Mouse (Mus musculus) liver, adult 2 months (tissue): ENCODE data around the gene Atp6v1e2.

Source experiments
- CTCF ChIP-seq: fragments of 200-500 bp; IDR thresholded peaks from 2 replicates; pipeline ENCODE4 v1.5.1; 2011; ENCODE audit warnings: low read depth, low read length, control low read depth
- POLR2A ChIP-seq: fragments of 200-500 bp; IDR thresholded peaks from 2 replicates; pipeline ENCODE4 v1.6.1; 2011; ENCODE audit warnings: low read length, control low read depth; ENCODE audit not compliant: insufficient read depth; ENCODE audit errors: extremely low read depth

DNA sequence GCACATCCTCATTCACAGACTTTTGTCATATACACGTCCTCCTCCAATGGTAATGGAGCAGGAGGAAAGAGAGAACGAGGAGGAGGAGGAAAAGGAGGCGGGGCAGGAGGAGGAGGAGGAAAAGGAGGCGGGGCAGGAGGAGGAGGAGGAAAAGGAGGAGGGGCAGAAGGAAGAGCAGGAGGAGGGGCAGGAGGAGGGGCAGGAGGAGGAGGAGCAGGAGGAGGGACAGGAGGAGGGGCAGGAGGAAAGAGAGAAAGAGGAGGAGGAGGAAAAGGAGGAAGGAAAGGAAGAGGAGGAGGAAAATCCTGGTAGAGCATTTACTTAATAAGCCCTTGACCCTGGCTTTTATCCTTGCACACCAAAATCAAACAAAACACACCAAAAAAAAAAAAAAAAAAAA lies 1.6 kb downstream of the Atp6v1e2 start:
- TF ChIP-seq CTCF (no peak), POLR2A (no peak)
